Comparison of ENCODE assay signal across 8 mouse cellular contexts in the genomic region with DNA sequence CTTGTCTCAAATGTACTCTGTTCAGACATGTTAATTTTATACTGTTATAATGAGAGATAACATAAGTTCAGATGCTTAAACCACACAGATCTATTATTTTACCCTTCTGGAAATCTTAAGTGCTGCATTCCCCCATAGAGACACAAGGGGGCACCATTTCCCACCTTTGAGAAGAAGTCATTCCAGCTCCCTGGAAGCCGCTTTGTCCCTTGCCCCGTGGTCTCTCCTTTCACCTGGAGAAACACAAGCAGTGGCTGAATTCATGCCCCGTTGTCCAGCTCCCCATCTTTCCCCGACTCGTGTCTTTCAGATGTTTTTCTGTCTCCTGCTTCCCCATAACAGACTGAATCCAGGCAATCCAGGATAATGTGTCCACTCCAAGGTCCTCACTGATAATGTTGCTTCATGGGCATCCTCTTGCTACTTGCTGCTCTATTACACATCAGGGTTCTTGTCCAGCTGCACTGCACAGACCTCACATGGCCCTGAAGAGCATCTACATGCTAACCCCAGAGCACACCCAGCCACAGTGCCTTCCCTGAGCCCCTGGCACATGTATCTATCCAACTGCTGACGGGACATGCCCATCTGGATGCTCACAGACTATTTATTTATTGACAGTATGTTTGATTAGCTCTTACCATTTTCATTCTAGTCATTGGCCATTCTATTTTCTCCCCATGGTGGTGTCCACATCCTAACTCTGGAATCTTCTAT.
DNase-seq lines count a peak whose midpoint lies in the region; ATAC-seq lines count a peak whose summit lies in the region.

No protein-coding gene starts in this region.

- peak; percentile 24 for DNase-seq in CD4-positive, CD25-positive, alpha-beta regulatory T cell, adult 2 months (ENCODE audit: low read depth, low spot score)
- peak; percentile 28 for DNase-seq in adipocyte (ENCODE audit: low spot score)
- peak; percentile 11 to 20 for DNase-seq in heart, postnatal 36 days
- peak; percentile 16 for DNase-seq in layer of hippocampus, adult 9-11 months
- DNase-seq in mesoderm, embryonic 11.5 days (ENCODE audit: low read depth, low spot score) = peak; percentile 70
- peak; percentile 34 for DNase-seq in right cerebral cortex, postnatal 25 days

- ATAC-seq in CD4-positive, CD25-positive, alpha-beta regulatory T cell, adult 4 months = no peak
- peak; percentile 76 for ATAC-seq in common myeloid progenitor, adult 5-6 weeks (replicated peaks; ENCODE audit: low read depth, poor library complexity, severe bottlenecking)

- intact Hi-C loops in heart, postnatal 36 days (cut with DNase I) = no loop called here

Comparison
In these comparisons a context has a peak if more than half of its experiments do, and no peak if none do; other contexts are left out.
1. DNase-seq: peak in every context shown above with its lines; median percentile 70 in mesoderm, embryonic 11.5 days; 34 in right cerebral cortex, postnatal 25 days; 28 in adipocyte; 24 in CD4-positive, CD25-positive, alpha-beta regulatory T cell, adult 2 months; 16 in layer of hippocampus, adult 9-11 months; 16 in heart, postnatal 36 days.